Mouse (Mus musculus) heart, embryonic 12.5 days (tissue): ENCODE data around the gene Cd200r3. TPM values are rescaled to one million over a fixed set of nuclear protein-coding genes. Genes with fewer than 3 reads are reported as not detected.

Experiments used
- ATAC-seq: fragments of 200-750 bp; cut with Nextera tagmentation; 2 replicates; pipeline ENCODE4 v1.8.0; 2017; ENCODE audit warnings: moderate TSS enrichment, moderate library complexity; ENCODE audit not compliant: insufficient number of reproducible peaks, low FRiP score
- H3K27ac ChIP-seq: fragments of 300-500 bp; sonication (generic); 2 replicates; pipeline ENCODE4 v1.5.1; 2016; ENCODE audit warnings: mild to moderate bottlenecking, moderate library complexity; ENCODE audit not compliant: poor library complexity, severe bottlenecking
- H3K27me3 ChIP-seq: fragments of 300-500 bp; sonication (generic); replicated peaks from 2 replicates; pipeline ENCODE4 v1.6.1; 2016; ENCODE audit warnings: mild to moderate bottlenecking, moderate library complexity
- H3K36me3 ChIP-seq: fragments of 300-500 bp; sonication (generic); 2 replicates; pipeline ENCODE4 v1.6.1; 2016; ENCODE audit warnings: mild to moderate bottlenecking, moderate library complexity
- H3K4me1 ChIP-seq: fragments of 300-500 bp; sonication (generic); replicated peaks from 2 replicates; pipeline ENCODE4 v1.6.1; 2016; ENCODE audit warnings: mild to moderate bottlenecking
- H3K4me2 ChIP-seq: fragments of 300-500 bp; sonication (generic); 2 replicates; pipeline ENCODE4 v1.6.1; 2016; ENCODE audit warnings: mild to moderate bottlenecking, moderate library complexity
- H3K4me3 ChIP-seq: fragments of 300-500 bp; sonication (generic); 2 replicates; pipeline ENCODE4 v1.5.1; 2016; ENCODE audit warnings: mild to moderate bottlenecking
- H3K9ac ChIP-seq: fragments of 300-500 bp; sonication (generic); 2 replicates; pipeline ENCODE4 v1.6.1; 2016; ENCODE audit warnings: mild to moderate bottlenecking, moderate library complexity
- H3K9me3 ChIP-seq: fragments of 300-500 bp; sonication (generic); replicated peaks from 2 replicates; pipeline ENCODE4 v1.6.1; 2016; ENCODE audit warnings: mild to moderate bottlenecking, moderate library complexity
- WGBS: fragments of 180-500 bp; shearing (Covaris S2); methylation state at CpG from one replicate; pipeline ENCODE4 v1.1.7; 2016; 5-methylcytosine and 5-hydroxymethylcytosine counted together
- polyA plus RNA-seq: library from polyadenylated mRNA; unstranded; fragments of >200 nt; fragmentation: Nextera tagmentation; extraction: Ambion mirVana; gene quantifications from 2 replicates; pipeline ENCODE4 v1.2.1, GENCODE M21; 2016

Gene Cd200r3
- polyA plus RNA-seq, 1 experiment from 2014 or later, result 0.13 TPM

- WGBS, result 62% methylated on average over 3 of the region's 3 CpGs
- Histone ChIP-seq H3K4me3 (no peak overlapping the region), H3K9ac (no peak overlapping the region), H3K9me3 (no peaks in the 10 kb centered on the region), H3K4me1 (no peaks in the 10 kb centered on the region), H3K4me2 (no peak overlapping the region), H3K36me3 (no peaks in the 10 kb centered on the region), H3K27me3 (no peaks in the 10 kb centered on the region), H3K27ac (no peak overlapping the region)
- ATAC-seq, result no peak
These were observed 73.0 kb downstream of the Cd200r3 start for GRCm38 (mm10) chr16:45016488-45016887.

DNA sequence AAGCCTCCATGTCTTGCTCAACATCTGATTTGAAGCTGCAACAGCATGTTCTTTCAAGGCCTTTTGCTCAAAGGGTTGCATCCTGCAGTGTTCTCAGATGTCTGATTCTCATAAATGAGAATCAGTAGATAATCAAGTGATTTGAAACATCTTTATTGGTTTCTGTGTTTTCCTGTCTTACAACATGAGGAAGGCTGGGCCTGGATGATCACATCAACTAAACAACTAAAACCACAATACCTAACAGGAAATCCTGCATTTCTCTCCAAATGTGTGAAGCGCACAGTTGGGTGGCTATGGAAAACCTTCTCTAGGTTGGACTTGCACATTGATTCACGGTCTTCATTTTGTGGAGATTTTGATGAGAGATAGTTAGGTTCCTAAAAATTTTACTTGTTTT is 75.4 kb downstream of the Cd200r3 start:
- H3K9me3 ChIP-seq, result no peaks in the 10 kb centered on the region
- 85% methylated on average over 2 of the region's 2 CpGs for WGBS
- H3K9ac ChIP-seq, result no peak overlapping the region
- no peaks in the 10 kb centered on the region for H3K4me1 ChIP-seq
- no peak overlapping the region for H3K27ac ChIP-seq
- no peak overlapping the region for H3K4me2 ChIP-seq
- no peaks in the 10 kb centered on the region for H3K27me3 ChIP-seq
- no peak for ATAC-seq
- H3K36me3 ChIP-seq, result no peaks in the 10 kb centered on the region
- no peak overlapping the region for H3K4me3 ChIP-seq

- no peaks in the 10 kb centered on the region for H3K9me3 ChIP-seq
- no peaks in the 10 kb centered on the region for H3K27me3 ChIP-seq
- H3K4me3 ChIP-seq, result no peak overlapping the region
- no peaks in the 10 kb centered on the region for H3K36me3 ChIP-seq
- H3K27ac ChIP-seq, result no peak overlapping the region
- no peak overlapping the region for H3K4me2 ChIP-seq
- no peaks in the 10 kb centered on the region for H3K4me1 ChIP-seq
- ATAC-seq, result no peak
- H3K9ac ChIP-seq, result no peak overlapping the region
- WGBS, result 73% methylated on average over 1 of the region's 1 CpGs
These were observed 76.6 kb downstream of the Cd200r3 start for GRCm38 (mm10) chr16:45020055-45020454.

DNA sequence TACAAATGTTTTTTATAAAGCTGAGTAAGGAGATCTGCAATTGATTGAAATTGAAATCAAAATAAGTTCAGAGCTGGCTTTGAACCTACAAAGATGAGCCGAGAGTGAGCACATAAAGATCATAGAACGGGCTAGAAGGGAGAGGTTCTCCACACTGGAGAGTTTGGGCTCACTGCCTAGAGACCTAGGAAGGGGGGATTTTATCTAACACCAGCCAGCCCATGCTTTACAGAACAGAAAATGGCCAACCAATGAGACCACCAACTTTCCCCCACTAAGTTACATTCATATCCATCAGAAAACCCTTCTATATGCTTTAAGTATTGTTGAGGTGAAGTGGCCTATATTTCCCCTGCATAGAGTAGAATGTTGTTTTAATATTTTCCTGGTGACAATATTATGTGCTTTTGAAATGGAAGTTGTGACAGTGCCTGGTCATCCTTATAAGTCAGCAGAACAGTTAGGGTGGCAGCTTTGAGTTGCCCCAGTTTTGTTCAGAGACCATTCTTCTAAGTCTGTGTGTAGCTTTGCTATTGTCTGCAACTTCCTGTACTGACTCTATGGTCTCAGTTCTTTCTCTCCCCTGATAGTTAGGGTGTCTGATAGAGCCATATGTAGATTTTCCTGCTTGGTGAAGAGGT is 77.3 kb downstream of the Cd200r3 start:
- no peak overlapping the region for H3K27ac ChIP-seq
- ATAC-seq, result no peak
- 82% methylated on average over 2 of the region's 2 CpGs for WGBS
- no peaks in the 10 kb centered on the region for H3K36me3 ChIP-seq
- H3K4me3 ChIP-seq, result no peak overlapping the region
- H3K27me3 ChIP-seq, result no peaks in the 10 kb centered on the region
- H3K4me2 ChIP-seq, result no peak overlapping the region
- no peaks in the 10 kb centered on the region for H3K4me1 ChIP-seq
- H3K9me3 ChIP-seq, result no peaks in the 10 kb centered on the region
- H3K9ac ChIP-seq, result no peak overlapping the region

DNA sequence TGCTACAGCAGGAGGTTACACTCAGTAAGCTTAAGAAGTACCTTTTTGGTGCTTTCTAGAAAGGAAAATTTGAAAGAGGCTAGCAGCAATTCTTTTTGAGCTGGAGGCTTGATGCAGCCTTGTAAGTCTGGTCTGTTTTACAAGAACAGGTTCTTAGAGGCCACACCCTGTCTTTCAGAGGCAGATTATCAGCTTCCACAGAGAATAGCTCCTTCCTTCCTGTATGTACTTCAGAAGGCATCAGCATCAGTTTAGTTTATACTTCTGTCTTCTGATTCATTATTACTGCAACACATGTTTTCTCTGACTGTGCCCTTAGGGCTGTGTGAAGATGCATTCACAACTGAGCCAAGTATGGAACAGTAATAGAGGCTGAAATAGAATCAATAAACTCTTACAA is 78.0 kb downstream of the Cd200r3 start:
- Histone ChIP-seq H3K4me1 (no peaks in the 10 kb centered on the region), H3K9me3 (no peaks in the 10 kb centered on the region), H3K9ac (no peak overlapping the region), H3K27me3 (no peaks in the 10 kb centered on the region), H3K36me3 (no peaks in the 10 kb centered on the region), H3K4me2 (no peak overlapping the region), H3K4me3 (no peak overlapping the region), H3K27ac (no peak overlapping the region)
- no peak for ATAC-seq

DNA sequence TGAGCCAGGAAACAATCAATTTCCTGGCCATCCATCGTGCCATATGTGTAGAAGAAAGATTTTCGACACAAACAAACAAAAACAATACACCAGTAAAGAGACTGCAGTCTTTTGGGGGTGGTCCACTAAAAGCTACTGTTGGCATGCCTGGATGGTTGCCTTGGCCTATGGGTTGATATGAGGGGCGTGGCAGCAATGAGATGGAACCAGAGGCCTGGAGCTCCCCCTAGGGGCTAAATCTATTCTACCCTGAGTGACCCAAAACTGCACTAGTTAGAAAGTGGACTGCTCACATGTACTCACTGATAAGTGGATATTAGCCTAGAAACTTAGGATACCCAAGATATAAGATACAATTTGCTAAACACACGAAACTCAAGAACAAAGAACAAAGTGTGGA is 80.4 kb downstream of the Cd200r3 start:
- Histone ChIP-seq H3K4me1 (no peaks in the 10 kb centered on the region), H3K27me3 (no peaks in the 10 kb centered on the region), H3K9me3 (no peaks in the 10 kb centered on the region), H3K4me3 (no peak overlapping the region), H3K4me2 (no peak overlapping the region), H3K36me3 (no peaks in the 10 kb centered on the region), H3K27ac (no peak overlapping the region), H3K9ac (no peak overlapping the region)
- 58% methylated on average over 4 of the region's 4 CpGs for WGBS
- no peak for ATAC-seq

DNA sequence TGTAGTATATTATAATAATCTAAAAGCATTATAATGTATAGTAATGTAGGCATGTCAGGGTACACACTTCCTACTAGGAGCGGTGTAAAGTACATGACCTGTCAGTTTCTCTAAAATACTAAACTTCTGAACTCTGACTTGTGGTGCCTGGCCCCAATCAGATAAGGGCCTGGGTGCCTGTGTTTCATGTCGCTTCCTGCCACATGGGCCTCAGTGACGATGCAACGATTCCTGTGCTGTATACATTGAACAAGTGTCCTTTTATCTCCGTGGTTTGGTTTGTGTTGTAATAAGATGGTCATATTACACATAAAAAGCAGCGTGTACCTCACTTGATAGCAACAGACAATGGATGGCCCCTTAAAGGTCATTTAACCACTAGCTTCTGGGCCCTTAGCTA is 81.8 kb downstream of the Cd200r3 start:
- Histone ChIP-seq H3K27me3 (no peaks in the 10 kb centered on the region), H3K9ac (no peak overlapping the region), H3K4me2 (no peak overlapping the region), H3K4me1 (no peaks in the 10 kb centered on the region), H3K9me3 (no peaks in the 10 kb centered on the region), H3K36me3 (no peaks in the 10 kb centered on the region), H3K27ac (no peak overlapping the region), H3K4me3 (no peak overlapping the region)
- ATAC-seq, result no peak
- WGBS, result 43% methylated on average over 6 of the region's 6 CpGs

GRCm38 (mm10) chr16:45029080-45029479 is 85.6 kb downstream of the Cd200r3 start:
- H3K27ac ChIP-seq, result no peak overlapping the region
- H3K4me1 ChIP-seq, result no peaks in the 10 kb centered on the region
- 89% methylated on average over 5 of the region's 5 CpGs for WGBS
- H3K9me3 ChIP-seq, result no peaks in the 10 kb centered on the region
- no peak overlapping the region for H3K4me2 ChIP-seq
- no peaks in the 10 kb centered on the region for H3K36me3 ChIP-seq
- no peaks in the 10 kb centered on the region for H3K27me3 ChIP-seq
- no peak overlapping the region for H3K4me3 ChIP-seq
- no peak for ATAC-seq
- H3K9ac ChIP-seq, result no peak overlapping the region

DNA sequence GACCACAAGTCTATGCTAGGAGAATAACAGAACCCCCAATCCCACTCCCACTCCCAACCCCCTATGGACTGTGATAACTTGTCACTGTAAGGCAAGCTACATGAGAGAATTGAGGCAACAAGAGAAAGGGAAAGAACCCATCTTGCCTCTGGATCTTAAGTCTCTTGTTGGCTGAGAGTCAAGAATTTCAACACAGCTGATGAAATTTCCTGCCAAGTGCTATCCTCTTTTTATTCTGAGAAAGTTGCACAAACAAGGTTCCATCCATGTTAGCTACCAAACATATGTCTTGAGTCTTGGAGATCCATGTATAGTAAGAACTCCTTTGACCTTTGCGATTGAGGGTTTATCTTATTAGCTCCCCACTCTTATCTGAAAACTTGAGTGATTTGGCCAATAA is 86.0 kb downstream of the Cd200r3 start:
- Histone ChIP-seq H3K9ac (no peak overlapping the region), H3K9me3 (no peaks in the 10 kb centered on the region), H3K27me3 (no peaks in the 10 kb centered on the region), H3K4me2 (no peak overlapping the region), H3K4me3 (no peak overlapping the region), H3K4me1 (no peaks in the 10 kb centered on the region), H3K27ac (no peak overlapping the region), H3K36me3 (no peaks in the 10 kb centered on the region)
- 88% methylated on average over 1 of the region's 1 CpGs for WGBS
- ATAC-seq, result no peak

DNA sequence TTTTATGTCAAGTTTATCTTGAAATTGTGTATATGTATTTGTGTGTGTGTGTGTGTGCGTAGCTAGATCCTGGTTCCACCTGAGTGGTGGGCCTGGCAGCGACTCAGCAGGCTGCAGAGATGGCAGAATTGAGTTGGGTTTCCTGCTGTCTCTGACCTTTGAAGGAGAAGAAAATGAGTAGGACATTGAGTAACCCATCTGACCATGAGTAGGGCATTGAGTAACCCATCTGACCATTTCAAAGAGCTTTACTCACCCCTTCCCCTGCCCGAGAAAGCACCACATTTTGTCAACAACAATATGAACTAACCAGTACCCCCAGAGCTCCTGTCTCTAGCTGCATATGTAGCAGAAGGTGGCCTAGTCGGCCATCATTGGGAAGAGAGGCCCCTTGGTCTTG is 86.6 kb downstream of the Cd200r3 start:
- WGBS, result 78% methylated on average over 4 of the region's 4 CpGs
- no peak for ATAC-seq
- H3K4me1 ChIP-seq, result no peaks in the 10 kb centered on the region
- H3K9me3 ChIP-seq, result no peaks in the 10 kb centered on the region
- no peak overlapping the region for H3K4me2 ChIP-seq
- no peaks in the 10 kb centered on the region for H3K36me3 ChIP-seq
- H3K4me3 ChIP-seq, result no peak overlapping the region
- no peak overlapping the region for H3K27ac ChIP-seq
- no peaks in the 10 kb centered on the region for H3K27me3 ChIP-seq
- H3K9ac ChIP-seq, result no peak overlapping the region

- 75% methylated on average over 2 of the region's 2 CpGs for WGBS
- Histone ChIP-seq H3K4me3 (no peak overlapping the region), H3K27ac (no peak overlapping the region), H3K4me1 (no peaks in the 10 kb centered on the region), H3K9ac (no peak overlapping the region), H3K27me3 (no peaks in the 10 kb centered on the region), H3K36me3 (no peaks in the 10 kb centered on the region), H3K4me2 (no peak overlapping the region), H3K9me3 (no peaks in the 10 kb centered on the region)
- no peak for ATAC-seq
These were observed 87.3 kb downstream of the Cd200r3 start for GRCm38 (mm10) chr16:45030796-45031195.
